Mouse (Mus musculus) lung, postnatal 0 days (tissue): ENCODE results near the gene Tbc1d10a.

Experiments used
- CTCF ChIP-seq: IDR thresholded peaks from 2 replicates; pipeline ENCODE4 v1.5.1; 2016; ENCODE audit warnings: antibody characterized with exemption, mild to moderate bottlenecking
- EP300 ChIP-seq: IDR thresholded peaks from 2 replicates; pipeline ENCODE4 v1.6.1; 2016; ENCODE audit warnings: antibody characterized with exemption, mild to moderate bottlenecking, control low read depth

DNA sequence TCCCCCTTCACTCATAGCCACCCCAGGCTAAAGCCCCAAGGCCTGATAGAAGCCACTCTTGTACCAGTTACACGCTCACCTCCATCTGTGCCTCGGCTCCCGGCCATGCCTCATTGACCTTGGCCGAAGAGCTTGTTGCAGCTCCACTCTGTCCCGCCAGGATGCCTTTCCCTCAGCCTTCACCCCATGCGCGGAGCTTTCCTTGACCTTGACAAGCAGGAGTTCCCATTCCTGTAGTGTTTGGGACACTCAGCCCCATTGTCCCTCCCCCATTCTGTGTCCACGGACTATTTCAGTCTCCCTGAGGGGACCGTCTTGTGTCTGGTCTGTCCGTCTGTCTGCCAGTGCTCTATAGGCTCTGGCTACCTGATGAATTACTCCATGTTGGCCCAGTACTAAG is 26.5 kb downstream of the Tbc1d10a start:
- TF ChIP-seq CTCF (no peak), EP300 (no peak)
